Mouse (Mus musculus) lung, adult 2 months (tissue): ENCODE data around the gene Morn5. TPM values are rescaled to one million over a fixed set of nuclear protein-coding genes. Genes with fewer than 3 reads are reported as not detected.

Experiments used
- DNase-seq: peaks from one replicate; pipeline ENCODE4 v3.0.0; 2022
- H3K4me1 ChIP-seq: fragments of 200-500 bp; 2 replicates; pipeline ENCODE4 v1.6.1; 2011; ENCODE audit warnings: low read length; ENCODE audit not compliant: control insufficient read depth, insufficient read depth
- H3K4me3 ChIP-seq: fragments of 200-500 bp; replicated peaks from 2 replicates; pipeline ENCODE3; 2011; ENCODE audit warnings: low read depth, mild to moderate bottlenecking, control low read depth, low read length; ENCODE audit errors: extremely low read depth
- CTCF ChIP-seq: fragments of 200-500 bp; IDR thresholded peaks from 2 replicates; pipeline ENCODE4 v1.5.1; 2011; ENCODE audit warnings: mild to moderate bottlenecking, low read length, control low read depth; ENCODE audit not compliant: insufficient read depth
- POLR2A ChIP-seq: fragments of 200-500 bp; IDR thresholded peaks from 2 replicates; pipeline ENCODE4 v1.6.1; 2011; ENCODE audit warnings: low read depth, mild to moderate bottlenecking, control low read depth, low read length, borderline replicate concordance; ENCODE audit errors: extremely low read depth
- WGBS: fragments of 180-500 bp; shearing (Covaris S2); methylation state at CpG from one replicate; pipeline ENCODE4 v1.1.7; 2018; 5-methylcytosine and 5-hydroxymethylcytosine counted together
- polyA plus RNA-seq: library from polyadenylated mRNA; depleted of rRNA; stranded (reverse); fragments of >200 nt; gene quantifications from 2 replicates; pipeline ENCODE4 v1.2.3, GENCODE M21; 2012; rRNA removed

Gene Morn5
- polyA plus RNA-seq, 1 experiment = 4.4 TPM

DNA sequence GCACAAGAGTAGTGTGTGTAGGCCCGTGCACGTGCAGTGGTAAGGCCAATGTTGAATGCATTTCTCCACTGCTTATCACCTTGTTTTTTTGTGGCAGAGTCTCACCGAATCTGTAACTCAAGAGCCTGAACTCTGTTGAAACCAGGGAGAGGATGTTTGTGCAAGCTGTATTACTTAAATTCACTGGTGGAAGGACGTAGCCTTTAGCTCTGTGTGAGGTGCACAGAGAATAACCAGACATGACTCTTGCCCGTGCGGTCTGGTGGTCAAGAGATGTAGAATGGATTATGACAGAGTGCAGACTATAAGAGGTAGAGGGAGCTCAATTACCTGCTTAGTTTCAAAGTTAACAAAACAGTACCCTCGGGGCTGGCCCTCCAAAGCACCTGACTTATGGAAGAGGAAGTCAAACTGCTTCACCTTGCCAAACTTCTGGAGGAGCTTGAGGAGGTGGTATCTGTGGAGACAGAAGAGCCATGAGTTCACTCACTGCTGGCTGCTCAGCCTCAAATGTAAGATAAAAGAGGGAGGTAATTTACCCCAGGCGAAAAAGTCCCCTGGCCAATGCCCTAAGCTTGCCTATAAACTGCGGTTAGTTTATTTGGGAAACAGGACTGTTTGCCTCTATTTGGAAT lies 77.7 kb downstream of the Morn5 start:
- WGBS = 75% methylated on average over 9 of the region's 9 CpGs
- Histone ChIP-seq H3K4me3 (no peak overlapping the region), H3K4me1 (peaks cover 9% of the 10 kb centered on the region)
- DNase-seq = no peak
- no peak for TF ChIP-seq POLR2A
- TF ChIP-seq CTCF = no peak

- Histone ChIP-seq H3K4me3 (no peak overlapping the region), H3K4me1 (peaks cover 9% of the 10 kb centered on the region)
- DNase-seq = no peak
These were observed 78.7 kb downstream of the Morn5 start for GRCm38 (mm10) chr2:36127973-36128372.

GRCm38 (mm10) chr2:36129051-36129450 lies 79.8 kb downstream of the Morn5 start:
- Histone ChIP-seq H3K4me1 (peaks cover 9% of the 10 kb centered on the region), H3K4me3 (no peak overlapping the region)
- TF ChIP-seq POLR2A (no peak), CTCF (no peak)
- no peak for DNase-seq
- WGBS = 53% methylated on average over 3 of the region's 3 CpGs

More at GRCm38 (mm10) chr2:36127973-36128372, 78.7 kb downstream of the Morn5 start:
- WGBS = 49% methylated on average over 4 of the region's 4 CpGs
- TF ChIP-seq POLR2A = no peak
- no peak for TF ChIP-seq CTCF

Other genes with a start within 250 kb of the Morn5 start
- 1.3 and 1.7 TPM in 2 replicates for gene Ttll11, start 69.5 kb upstream of the Morn5 start, polyA plus RNA-seq
- 52.3 and 56.0 TPM in 2 replicates for gene Ndufa8, start 52 bp upstream of the Morn5 start, polyA plus RNA-seq
- gene Lhx6, start 56.0 kb downstream of the Morn5 start, polyA plus RNA-seq = 1.8 and 3.6 TPM in 2 replicates
- gene Mrrf, start 86.9 kb downstream of the Morn5 start, polyA plus RNA-seq = 18.2 and 24.5 TPM in 2 replicates
- 10.6 and 14.5 TPM in 2 replicates for gene Rbm18, start 87.3 kb downstream of the Morn5 start, polyA plus RNA-seq
- gene Ptgs1, start 181.0 kb downstream of the Morn5 start, polyA plus RNA-seq = 58.4 and 66.1 TPM in 2 replicates